Mouse (Mus musculus) left cerebral cortex, postnatal 25 days (tissue): ENCODE measurements around the gene Apon. TPM values are rescaled to one million over a fixed set of nuclear protein-coding genes. Genes with fewer than 3 reads are reported as not detected.
"Not testable (repeated sequence)": the region's sequence is repeated elsewhere in the genome, so short reads cannot be mapped to it uniquely, and the experiment has no call there.

Source experiments
- DNase-seq, 2 experiments: peaks; one replicate each; pipeline ENCODE4 v3.0.0; 2022; ENCODE audit warnings: low spot score in 2 of 2, mixed read lengths in 1 of 2
- intact Hi-C: fragments of 180-260 bp; cut with DNase I; formaldehyde crosslinking; loops from one replicate; pipeline ENCODE4 v1.15.1; 2025
- total RNA-seq, 2 experiments: library from RNA; stranded (reverse); gene quantifications; 2 replicates each; pipeline ENCODE4 v1.2.3; 2021

Apon gene
- not detected for total RNA-seq

- intact Hi-C loops = no loop called here
- no peak for DNase-seq
Observed at GRCm38 (mm10) chr10:128253677-128254255, at the start of gene Apon. Gene Apon (plus strand): TSS chr10:128254096.

GRCm38 (mm10) chr10:128204941-128205340 lies 49.0 kb upstream of the Apon start:
- DNase-seq = no peak
- intact Hi-C loops = no loop called here

GRCm38 (mm10) chr10:128208326-128208725 lies 45.6 kb upstream of the Apon start:
- intact Hi-C loops = no loop called here
- DNase-seq = peak in 1 of 2 experiments; percentile 25

GRCm38 (mm10) chr10:128209311-128210009 lies 44.4 kb upstream of the Apon start:
- no peak for DNase-seq
- intact Hi-C loops = no loop called here

- no peak for DNase-seq
- intact Hi-C loops = no loop called here
Observed at GRCm38 (mm10) chr10:128210131-128210530, 43.8 kb upstream of the Apon start.

- peak in 1 of 2 experiments; percentile 15 for DNase-seq
- intact Hi-C loops = no loop called here
Observed at GRCm38 (mm10) chr10:128210954-128211353, 42.9 kb upstream of the Apon start.

GRCm38 (mm10) chr10:128211390-128212108 lies 42.3 kb upstream of the Apon start, which contains the start of gene Spryd4:
Gene Spryd4 (minus strand): TSS chr10:128211807.
- peak; percentile 89 to 94 for DNase-seq
- intact Hi-C loops = loop anchor here (2.0 kb wide), 1 partner anchor 73 kb away; no protein-coding TSS in a partner anchor

GRCm38 (mm10) chr10:128212148-128212547 lies 41.7 kb upstream of the Apon start:
- DNase-seq = no peak
- intact Hi-C loops = loop anchor here (2.0 kb wide), 1 partner anchor 73 kb away; no protein-coding TSS in a partner anchor

- DNase-seq = peak; percentile 50 to 72
- intact Hi-C loops = loop anchor here (1.0 to 2.0 kb wide), 2 partner anchors 19 to 72 kb away; partner anchors contain the start of gene Timeless
Observed at GRCm38 (mm10) chr10:128212871-128213323, 41.0 kb upstream of the Apon start.

GRCm38 (mm10) chr10:128214112-128214511 lies 39.8 kb upstream of the Apon start:
- not testable (repeated sequence) for DNase-seq

GRCm38 (mm10) chr10:128214981-128215380 lies 38.9 kb upstream of the Apon start:
- DNase-seq = no peak
- intact Hi-C loops = no loop called here

More at GRCm38 (mm10) chr10:128214112-128214511, 39.8 kb upstream of the Apon start:
- intact Hi-C loops = not testable (repeated sequence)

GRCm38 (mm10) chr10:128218387-128219117 lies 35.3 kb upstream of the Apon start:
- DNase-seq = no peak
- intact Hi-C loops = no loop called here

- no peak for DNase-seq
- intact Hi-C loops = no loop called here
Observed at GRCm38 (mm10) chr10:128221533-128222286, 32.2 kb upstream of the Apon start.

GRCm38 (mm10) chr10:128225064-128225463 lies 28.8 kb upstream of the Apon start:
- DNase-seq = no peak
- intact Hi-C loops = no loop called here

- intact Hi-C loops = no loop called here
- DNase-seq = no peak
Observed at GRCm38 (mm10) chr10:128225538-128225937, 28.4 kb upstream of the Apon start, which contains the start of gene Mip. Gene Mip (plus strand): TSS chr10:128225838.

GRCm38 (mm10) chr10:128227592-128227991 lies 26.3 kb upstream of the Apon start:
- intact Hi-C loops = no loop called here
- no peak for DNase-seq

GRCm38 (mm10) chr10:128228009-128228408 lies 25.9 kb upstream of the Apon start:
- intact Hi-C loops = no loop called here
- no peak for DNase-seq

- intact Hi-C loops = loop anchor here (5.0 kb wide), 1 partner anchor 42 kb away; the partner anchor contains the start of gene Stat2
Observed at GRCm38 (mm10) chr10:128230582-128230981, 23.3 kb upstream of the Apon start.

GRCm38 (mm10) chr10:128231146-128231545 lies 22.8 kb upstream of the Apon start:
- no peak for DNase-seq
- intact Hi-C loops = loop anchor here (5.0 kb wide), 1 partner anchor 41 kb away; the partner anchor contains the start of gene Stat2

More at GRCm38 (mm10) chr10:128230582-128230981, 23.3 kb upstream of the Apon start:
- DNase-seq = no peak
